14 mouse cellular contexts compared by ENCODE assay signal in genomic region chr14:34155752-34156151, GRCm38 (mm10). TPM values are rescaled to one million over a fixed set of nuclear protein-coding genes. Genes with fewer than 3 reads are reported as not detected.
"Had no signal": no experiment of that assay in that cellular context is flagged by ENCODE, and none has a peak within 500 bp of the region (broad histone marks: within the 10 kb centered on the region; RNA-seq: fewer than 3 reads in every experiment).

No protein-coding gene starts in this region.

- H3K36me3 ChIP-seq: limb, embryonic 13.5 days; neural tube, embryonic 12.5 days had no signal

- H3K4me3 ChIP-seq: limb, embryonic 13.5 days; myocyte; neural tube, embryonic 12.5 days had no signal

- H3K4me1 ChIP-seq: neural tube, embryonic 12.5 days had no signal

- H3K9me3 ChIP-seq: limb, embryonic 13.5 days; neural tube, embryonic 12.5 days had no signal

- H3K27ac ChIP-seq: kidney, postnatal 0 days; liver, embryonic 14.5 days; neural tube, embryonic 12.5 days had no signal

- DNase-seq: left cerebral cortex, postnatal 4 days; lung, adult 18-20 months; right cerebral cortex, adult 18-20 months; right cerebral cortex, postnatal 25 days; thymus, postnatal 36 days had no signal

- H3K9ac ChIP-seq: limb, embryonic 13.5 days; liver, embryonic 14.5 days; neural tube, embryonic 12.5 days had no signal

- ATAC-seq: intestine, embryonic 16.5 days had no signal

- H3K27me3 ChIP-seq: neural tube, embryonic 12.5 days had no signal

- H3K4me2 ChIP-seq: limb, embryonic 13.5 days; neural tube, embryonic 12.5 days had no signal

RNA-seq across cellular contexts. Expression of gene Npy4r, which starts 3.5 kb away (rescaled TPM):
- polyA plus RNA-seq: limb, embryonic 13.5 days; liver, adult 2 months had no signal

RNA-seq across cellular contexts. Expression of gene A630023A22Rik, which starts 53.2 kb away (rescaled TPM):
- polyA plus RNA-seq: kidney, postnatal 0 days; large intestine, adult 2 months; liver, adult 2 months; liver, embryonic 14.5 days; neural tube, embryonic 12.5 days; small intestine, adult 2 months had no signal
